Mouse (Mus musculus) neural tube, embryonic 12.5 days (tissue): ENCODE measurements around the gene Gm3336. TPM values are rescaled to one million over a fixed set of nuclear protein-coding genes. Genes with fewer than 3 reads are reported as not detected.

Source experiments
- ATAC-seq: fragments of 200-750 bp; cut with Nextera tagmentation; 2 replicates; pipeline ENCODE4 v1.8.0; 2017; ENCODE audit warnings: low read depth, mild to moderate bottlenecking, moderate TSS enrichment, moderate library complexity; ENCODE audit not compliant: low FRiP score
- H3K27ac ChIP-seq: fragments of 300-500 bp; sonication (generic); 2 replicates; pipeline ENCODE4 v1.5.1; 2016
- H3K27me3 ChIP-seq: fragments of 300-500 bp; sonication (generic); replicated peaks from 2 replicates; pipeline ENCODE4 v1.6.1; 2016; ENCODE audit warnings: mild to moderate bottlenecking
- H3K36me3 ChIP-seq: fragments of 300-500 bp; sonication (generic); 2 replicates; pipeline ENCODE4 v1.6.1; 2016; ENCODE audit warnings: mild to moderate bottlenecking
- H3K4me1 ChIP-seq: fragments of 300-500 bp; sonication (generic); 2 replicates; pipeline ENCODE4 v1.6.1; 2016
- H3K4me2 ChIP-seq: fragments of 300-500 bp; sonication (generic); replicated peaks from 2 replicates; pipeline ENCODE4 v1.6.1; 2016; ENCODE audit warnings: mild to moderate bottlenecking
- H3K4me3 ChIP-seq: fragments of 300-500 bp; sonication (generic); 2 replicates; pipeline ENCODE4 v1.5.1; 2016
- H3K9ac ChIP-seq: fragments of 300-500 bp; sonication (generic); 2 replicates; pipeline ENCODE4 v1.6.1; 2016; ENCODE audit warnings: mild to moderate bottlenecking
- H3K9me3 ChIP-seq: fragments of 300-500 bp; sonication (generic); 2 replicates; pipeline ENCODE4 v1.6.1; 2016; ENCODE audit warnings: mild to moderate bottlenecking
- WGBS: fragments of 180-500 bp; shearing (Covaris S2); methylation state at CpG from one replicate; pipeline ENCODE4 v1.1.7; 2016; 5-methylcytosine and 5-hydroxymethylcytosine counted together
- polyA plus RNA-seq: library from polyadenylated mRNA; unstranded; fragments of >200 nt; fragmentation: Nextera tagmentation; extraction: Ambion mirVana; gene quantifications from 2 replicates; pipeline ENCODE4 v1.2.1, GENCODE M21; 2016

The Gm3336 gene
- polyA plus RNA-seq, 1 experiment from 2014 or later: not detected

DNA sequence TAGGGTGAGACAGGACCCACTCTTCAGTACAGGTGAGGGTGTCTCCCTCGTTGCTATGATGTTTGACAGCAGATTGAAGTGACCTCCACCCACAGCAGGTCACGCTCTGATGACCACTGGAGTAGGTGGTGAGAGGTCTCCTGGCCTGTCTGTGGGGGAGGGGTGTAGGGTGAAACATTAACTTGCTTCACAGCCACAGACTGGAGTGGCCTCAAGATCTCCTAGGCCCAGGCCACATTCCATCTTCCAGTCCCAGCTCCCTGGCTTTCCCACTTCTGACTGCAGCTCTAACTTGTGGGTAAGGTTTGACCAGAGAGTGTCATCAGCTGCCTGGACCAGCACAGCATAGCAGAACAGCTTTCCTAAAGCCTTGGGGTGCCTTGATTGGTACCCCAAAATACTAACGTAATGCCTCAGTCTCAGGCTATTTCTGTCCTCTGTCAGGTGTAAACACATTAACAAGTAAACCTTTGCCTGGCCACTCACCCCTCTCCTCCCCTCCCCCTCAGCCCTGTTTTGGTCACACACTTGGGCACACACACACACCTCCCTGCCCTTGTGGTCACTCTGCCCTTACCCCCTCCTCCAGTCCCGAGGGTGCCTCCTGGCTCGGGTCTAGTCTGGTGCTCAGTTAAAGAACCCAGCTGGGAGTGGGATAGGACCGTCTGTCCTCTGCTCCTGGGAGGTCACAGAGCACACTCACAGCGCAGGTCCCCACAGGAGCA lies 5.3 kb downstream of the Gm3336 start, which contains the start of gene Pde4c:
TSS of gene Pde4c (plus strand) at position 235 of the 725 bp plus-strand sequence.
- Histone ChIP-seq H3K27ac (no peak within 1 kb of the TSS), H3K4me3 (no peak within 1 kb of the TSS), H3K27me3 (peaks cover 22% of the 10 kb centered on the region), H3K4me1 (no peaks in the 10 kb centered on the region), H3K9me3 (no peaks in the 10 kb centered on the region), H3K9ac (no peak within 1 kb of the TSS), H3K36me3 (no peaks in the 10 kb centered on the region), H3K4me2 (no peak within 1 kb of the TSS)
- ATAC-seq: no peak
- 57% methylated on average over 7 of the region's 7 CpGs for WGBS

GRCm38 (mm10) chr8:70724216-70724615 lies 5.9 kb downstream of the Gm3336 start:
- ATAC-seq: no peak
- Histone ChIP-seq H3K4me1 (no peaks in the 10 kb centered on the region), H3K4me2 (no peak overlapping the region), H3K9ac (no peak overlapping the region), H3K4me3 (no peak overlapping the region), H3K27ac (no peak overlapping the region), H3K36me3 (no peaks in the 10 kb centered on the region), H3K27me3 (peaks cover 27% of the 10 kb centered on the region), H3K9me3 (no peaks in the 10 kb centered on the region)
- 79% methylated on average over 12 of the region's 12 CpGs for WGBS

- Histone ChIP-seq H3K4me3 (no peak overlapping the region), H3K9ac (no peak overlapping the region), H3K9me3 (no peaks in the 10 kb centered on the region), H3K36me3 (no peaks in the 10 kb centered on the region), H3K4me2 (no peak overlapping the region), H3K27me3 (peaks cover 44% of the 10 kb centered on the region), H3K4me1 (no peaks in the 10 kb centered on the region), H3K27ac (no peak overlapping the region)
- ATAC-seq: no peak
- WGBS: 29% methylated on average over 14 of the region's 14 CpGs
Observed at GRCm38 (mm10) chr8:70725792-70726447, 7.6 kb downstream of the Gm3336 start.

DNA sequence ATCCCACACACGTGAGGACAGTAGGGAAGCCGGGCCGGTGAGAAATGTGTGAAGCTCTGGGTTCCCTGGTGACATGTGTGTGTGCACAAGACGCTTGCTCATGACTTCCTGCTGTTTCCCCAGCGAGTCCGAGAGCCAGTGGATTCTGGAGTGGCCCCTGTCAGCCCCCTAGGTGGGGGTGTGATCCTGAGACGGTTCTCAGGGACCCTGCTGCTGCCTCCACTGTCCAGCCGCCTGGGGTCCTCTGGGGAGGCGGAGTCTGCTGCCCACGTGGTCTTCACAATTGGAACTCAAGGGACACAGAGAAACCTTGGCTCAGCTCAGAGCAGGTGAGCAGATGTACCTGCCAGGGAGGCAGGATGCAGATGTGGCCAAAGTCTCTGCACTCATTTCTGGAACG lies 8.4 kb downstream of the Gm3336 start:
- H3K36me3 ChIP-seq: no peaks in the 10 kb centered on the region
- H3K9me3 ChIP-seq: no peaks in the 10 kb centered on the region
- H3K9ac ChIP-seq: no peak overlapping the region
- WGBS: 45% methylated on average over 11 of the region's 11 CpGs
- no peak overlapping the region for H3K27ac ChIP-seq
- no peak overlapping the region for H3K4me2 ChIP-seq
- H3K27me3 ChIP-seq: peaks cover 50% of the 10 kb centered on the region
- no peak overlapping the region for H3K4me3 ChIP-seq
- H3K4me1 ChIP-seq: no peaks in the 10 kb centered on the region
- ATAC-seq: no peak

DNA sequence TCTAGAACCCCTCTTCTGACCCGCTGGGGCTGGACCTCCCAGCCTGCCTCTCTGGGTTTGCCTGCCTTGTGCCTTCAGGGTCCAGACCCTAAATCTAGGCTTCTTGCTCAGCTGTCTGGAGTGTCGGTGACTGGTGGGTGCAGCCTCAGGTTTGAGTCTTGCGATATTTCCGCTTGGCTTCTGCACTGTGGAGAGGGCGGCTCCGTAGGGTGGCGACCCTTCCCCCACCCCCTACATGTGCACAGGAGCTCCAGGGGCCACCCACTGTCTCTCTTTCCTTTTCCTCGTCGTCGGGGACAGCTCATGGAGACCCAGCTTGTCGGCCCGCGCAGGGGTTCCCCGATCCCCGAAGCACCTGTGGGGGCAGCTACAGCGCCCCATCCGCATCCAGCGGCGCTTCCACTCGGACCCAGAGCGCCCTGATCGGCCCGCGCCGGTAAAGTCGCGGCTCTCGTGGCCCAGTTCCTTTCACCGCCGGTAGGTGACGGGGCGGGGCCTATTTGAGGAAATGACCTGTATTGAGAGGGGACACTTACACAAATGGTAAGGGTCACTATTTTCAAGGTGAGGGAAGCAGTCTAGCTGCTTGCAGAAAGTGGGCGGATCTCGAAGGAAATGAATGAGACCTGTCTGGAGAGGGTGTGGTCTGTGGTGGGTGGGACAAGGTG lies 11.6 kb downstream of the Gm3336 start:
- Histone ChIP-seq H3K4me1 (no peaks in the 10 kb centered on the region), H3K9me3 (no peaks in the 10 kb centered on the region), H3K27me3 (peaks cover 63% of the 10 kb centered on the region), H3K4me2 (peak overlapping the region; percentile 53), H3K4me3 (peak overlapping the region; percentile 16; the same call in 1 of the 2 replicates), H3K27ac (no peak overlapping the region), H3K9ac (no peak overlapping the region), H3K36me3 (no peaks in the 10 kb centered on the region)
- 3% methylated on average over 34 of the region's 34 CpGs for WGBS
- ATAC-seq: peak; percentile 53; the same call in 1 of the 2 replicates

- Histone ChIP-seq H3K36me3 (no peaks in the 10 kb centered on the region), H3K4me3 (no peak overlapping the region), H3K4me2 (no peak overlapping the region), H3K27me3 (peaks cover 59% of the 10 kb centered on the region), H3K9ac (no peak overlapping the region), H3K9me3 (no peaks in the 10 kb centered on the region), H3K27ac (no peak overlapping the region), H3K4me1 (no peaks in the 10 kb centered on the region)
- WGBS: 91% methylated on average over 4 of the region's 4 CpGs
- no peak for ATAC-seq
Observed at GRCm38 (mm10) chr8:70730956-70731355, 12.6 kb downstream of the Gm3336 start.

GRCm38 (mm10) chr8:70737705-70738104 lies 19.4 kb downstream of the Gm3336 start:
- Histone ChIP-seq H3K4me3 (no peak overlapping the region), H3K9ac (no peak overlapping the region), H3K27ac (no peak overlapping the region), H3K36me3 (no peaks in the 10 kb centered on the region), H3K4me1 (no peaks in the 10 kb centered on the region), H3K4me2 (no peak overlapping the region), H3K27me3 (peaks cover 26% of the 10 kb centered on the region), H3K9me3 (no peaks in the 10 kb centered on the region)
- ATAC-seq: no peak
- 71% methylated on average over 5 of the region's 5 CpGs for WGBS

- peaks cover 4% of the 10 kb centered on the region for H3K4me1 ChIP-seq
- no peak overlapping the region for H3K4me3 ChIP-seq
- H3K27me3 ChIP-seq: peaks cover 26% of the 10 kb centered on the region
- H3K36me3 ChIP-seq: no peaks in the 10 kb centered on the region
- no peak overlapping the region for H3K27ac ChIP-seq
- no peak for ATAC-seq
- H3K4me2 ChIP-seq: no peak overlapping the region
- H3K9me3 ChIP-seq: no peaks in the 10 kb centered on the region
- H3K9ac ChIP-seq: no peak overlapping the region
- WGBS: 72% methylated on average over 3 of the region's 3 CpGs
Observed at GRCm38 (mm10) chr8:70738211-70738610, 19.9 kb downstream of the Gm3336 start.

DNA sequence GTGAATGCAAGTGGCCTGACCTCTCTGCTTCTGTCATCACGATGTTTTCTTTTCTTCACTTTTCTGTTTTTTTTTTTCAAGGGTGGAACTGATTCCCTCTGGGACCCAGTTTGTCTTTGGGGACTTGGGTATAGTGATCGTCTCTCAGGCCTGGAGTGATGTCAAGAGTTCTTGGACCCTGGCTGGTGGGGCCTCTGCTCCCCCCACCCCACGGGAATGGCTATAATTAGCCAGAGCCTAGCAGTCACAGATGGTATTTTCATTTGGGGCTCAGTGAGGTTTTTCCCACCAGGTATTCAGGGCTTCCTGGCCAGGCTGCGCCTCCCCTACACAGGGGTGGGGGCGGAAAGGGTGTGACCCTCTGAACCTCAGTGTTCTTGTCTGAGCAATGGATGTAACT lies 23.3 kb downstream of the Gm3336 start:
- Histone ChIP-seq H3K27ac (no peak overlapping the region), H3K4me1 (peaks cover 16% of the 10 kb centered on the region), H3K4me2 (no peak overlapping the region), H3K36me3 (no peaks in the 10 kb centered on the region), H3K4me3 (no peak overlapping the region), H3K9me3 (no peaks in the 10 kb centered on the region), H3K9ac (0 out of 2 replicates have a peak overlapping the region, but pooled peaks have one; percentile 5), H3K27me3 (peaks cover 59% of the 10 kb centered on the region)
- ATAC-seq: no peak
- 61% methylated on average over 5 of the region's 5 CpGs for WGBS

GRCm38 (mm10) chr8:70742176-70742575 lies 23.8 kb downstream of the Gm3336 start:
- WGBS: 77% methylated on average over 11 of the region's 11 CpGs
- no peaks in the 10 kb centered on the region for H3K9me3 ChIP-seq
- 0 out of 2 replicates have a peak overlapping the region, but pooled peaks have one; percentile 5 for H3K9ac ChIP-seq
- ATAC-seq: no peak
- no peak overlapping the region for H3K27ac ChIP-seq
- H3K36me3 ChIP-seq: no peaks in the 10 kb centered on the region
- no peak overlapping the region for H3K4me3 ChIP-seq
- H3K4me2 ChIP-seq: no peak overlapping the region
- H3K27me3 ChIP-seq: peaks cover 64% of the 10 kb centered on the region
- peaks cover 16% of the 10 kb centered on the region for H3K4me1 ChIP-seq

DNA sequence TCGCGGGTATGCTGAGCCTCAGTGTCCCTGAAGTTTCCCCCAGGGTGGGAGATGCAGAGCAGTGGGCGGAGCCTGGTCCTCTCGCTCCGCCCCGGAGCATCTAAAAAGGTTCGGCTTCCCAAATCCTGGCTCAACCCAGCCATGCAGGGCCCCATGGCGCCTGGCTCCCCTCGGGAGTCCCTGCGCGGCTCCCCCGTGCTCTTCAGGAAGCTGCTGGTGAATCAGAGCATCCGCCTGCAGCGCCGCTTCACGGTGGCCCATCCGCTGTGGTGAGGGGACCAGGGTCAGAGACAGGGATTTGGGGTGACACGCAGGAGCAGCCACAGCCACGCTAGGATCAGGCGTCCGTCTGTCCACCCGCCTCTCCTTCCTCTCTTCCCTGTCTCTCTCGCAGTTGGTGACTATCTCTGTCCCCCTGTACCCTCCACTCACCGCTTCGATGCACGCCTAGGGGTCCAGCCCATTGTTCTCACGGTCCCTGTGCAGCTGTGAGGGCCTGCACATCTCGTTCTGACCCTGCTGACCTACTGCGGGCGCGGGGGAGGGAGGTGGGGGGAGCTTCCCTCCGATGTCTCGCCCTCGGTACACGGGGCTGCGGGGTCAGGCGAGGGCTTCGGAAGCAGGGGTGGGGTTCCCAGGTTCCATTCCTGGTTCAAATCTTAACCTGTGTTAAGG lies 24.8 kb downstream of the Gm3336 start:
- Histone ChIP-seq H3K4me3 (peak overlapping the region; percentile 27; the same call in 1 of the 2 replicates), H3K36me3 (no peaks in the 10 kb centered on the region), H3K9me3 (no peaks in the 10 kb centered on the region), H3K9ac (peak overlapping the region; percentile 47), H3K27ac (no peak overlapping the region), H3K27me3 (peaks cover 73% of the 10 kb centered on the region), H3K4me2 (peak overlapping the region; percentile 57), H3K4me1 (peaks cover 16% of the 10 kb centered on the region)
- 2% methylated on average over 38 of the region's 38 CpGs for WGBS
- peak; percentile 38 for ATAC-seq
